Mouse (Mus musculus): ENCODE data around the gene Prm3. TPM values are rescaled to one million over a fixed set of nuclear protein-coding genes. Genes with fewer than 3 reads are reported as not detected.

Gene Prm3
- total RNA-seq, 2 experiments from 2014 or later, result not detected

GRCm38 (mm10) chr16:10777579-10778160 is 13.0 kb downstream of the Prm3 start:
- intact Hi-C loops (cut with DNase I), result no loop called here

DNA sequence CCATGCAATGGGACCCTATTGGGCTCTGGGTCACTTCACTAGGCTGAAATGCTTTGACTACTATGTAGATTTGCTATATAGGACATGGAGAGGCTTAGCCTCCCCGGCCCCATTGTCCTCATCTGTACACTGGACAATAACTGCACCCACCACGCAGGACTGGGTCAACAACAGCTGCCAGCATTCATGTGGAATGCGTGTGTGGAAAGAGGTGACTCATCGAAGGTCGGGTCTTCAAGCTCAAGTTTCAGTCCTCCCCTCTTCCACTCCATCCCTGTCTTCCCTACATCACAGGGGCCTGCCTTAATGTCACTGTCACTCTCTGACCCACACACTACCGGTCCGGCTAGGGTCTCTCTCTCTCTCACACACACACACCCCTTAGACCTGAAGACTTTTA is 14.4 kb downstream of the Prm3 start:
- no peak for DNase-seq
- intact Hi-C loops (cut with DNase I), result no loop called here

More at GRCm38 (mm10) chr16:10777579-10778160, 13.0 kb downstream of the Prm3 start:
- no peak for DNase-seq

GRCm38 (mm10) chr16:10774726-10775125 is 16.0 kb downstream of the Prm3 start:
- intact Hi-C loops (cut with DNase I), result no loop called here
- DNase-seq, result no peak

GRCm38 (mm10) chr16:10773543-10773942 is 17.2 kb downstream of the Prm3 start:
- no peak for DNase-seq
- intact Hi-C loops (cut with DNase I), result no loop called here

DNA sequence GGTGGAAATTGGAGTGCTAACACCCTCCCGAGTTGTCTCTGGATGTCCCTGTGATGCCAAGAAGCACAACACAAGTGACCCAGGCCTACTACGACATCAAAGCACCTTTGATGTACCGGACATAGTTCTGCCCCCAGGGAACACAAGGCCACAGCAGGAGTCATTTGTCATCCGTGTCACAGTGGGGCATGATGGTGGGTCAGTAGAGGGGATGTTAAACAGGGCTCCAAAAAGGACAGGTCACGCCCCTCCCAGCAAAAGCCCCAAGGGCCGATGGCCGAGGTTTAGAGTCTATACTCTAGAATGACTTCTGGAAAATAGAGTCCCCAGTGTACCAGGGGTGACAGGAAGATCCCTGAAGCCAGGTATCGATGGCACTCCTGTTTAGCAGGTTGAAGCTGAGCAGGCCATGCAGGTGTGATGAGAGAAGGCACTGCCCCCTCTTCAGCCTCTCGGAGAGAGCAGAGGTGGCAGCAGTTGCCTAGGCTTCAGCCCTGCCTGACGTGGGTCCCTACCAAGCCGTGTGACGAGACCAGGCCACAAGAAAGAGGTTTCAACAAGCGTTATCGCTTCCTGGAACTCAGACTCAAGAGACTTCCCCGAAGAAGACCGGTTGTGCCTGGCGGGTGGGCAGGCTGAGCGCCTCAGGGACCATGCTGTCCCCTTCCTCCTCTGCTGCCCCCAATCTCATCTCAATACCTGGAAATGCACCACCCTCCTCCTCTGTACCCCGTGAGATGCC is 18.8 kb downstream of the Prm3 start:
- intact Hi-C loops (cut with DNase I), result no loop called here

DNA sequence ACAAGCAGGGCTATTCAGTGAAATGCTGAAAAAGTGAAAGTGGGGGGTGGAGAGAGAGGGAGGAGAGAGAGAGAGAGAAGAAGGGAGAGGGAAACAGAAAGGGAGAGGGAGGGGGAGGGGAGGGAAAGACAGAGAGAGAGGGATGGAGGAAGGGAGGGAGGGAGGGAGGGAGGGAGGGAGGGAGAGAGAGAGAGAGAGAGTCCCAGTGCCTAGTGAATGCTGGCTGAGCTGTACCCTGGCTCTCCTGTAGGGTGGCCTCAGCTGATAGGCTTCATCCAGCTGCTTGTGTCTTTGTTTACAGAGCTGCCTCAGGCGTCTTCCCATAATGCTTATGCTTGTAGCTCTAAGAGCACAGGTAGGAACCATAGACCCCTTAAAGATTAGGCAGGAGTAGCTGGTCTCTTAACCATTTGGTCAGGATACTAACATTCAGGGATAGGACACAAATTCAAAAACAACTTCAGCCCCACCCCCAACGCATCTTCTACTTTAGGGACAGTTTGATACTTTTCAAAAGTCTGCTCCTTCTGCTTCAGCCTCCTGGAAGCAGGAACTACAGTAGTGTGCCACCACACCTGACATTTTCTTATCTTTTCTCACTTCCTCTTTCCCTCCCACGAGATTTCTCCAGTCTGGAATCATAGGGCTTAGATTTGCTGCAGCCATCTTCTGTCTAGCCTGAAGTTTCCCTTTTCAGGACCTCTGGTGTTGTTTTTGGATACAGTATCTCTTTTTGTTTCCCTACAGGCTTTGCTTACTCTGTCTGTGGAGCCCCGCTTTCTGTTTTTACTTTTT is 20.0 kb downstream of the Prm3 start:
- DNase-seq, result no peak
- intact Hi-C loops (cut with DNase I), result no loop called here

More for the DNA sequence above, 18.8 kb downstream of the Prm3 start:
- no peak for DNase-seq

- intact Hi-C loops (cut with DNase I), result loop anchor here (2.0 to 5.0 kb wide), 4 partner anchors 47 to 197 kb away; no protein-coding TSS in a partner anchor
- no peak for DNase-seq
Measured at GRCm38 (mm10) chr16:10769661-10770060, 21.1 kb downstream of the Prm3 start.

DNA sequence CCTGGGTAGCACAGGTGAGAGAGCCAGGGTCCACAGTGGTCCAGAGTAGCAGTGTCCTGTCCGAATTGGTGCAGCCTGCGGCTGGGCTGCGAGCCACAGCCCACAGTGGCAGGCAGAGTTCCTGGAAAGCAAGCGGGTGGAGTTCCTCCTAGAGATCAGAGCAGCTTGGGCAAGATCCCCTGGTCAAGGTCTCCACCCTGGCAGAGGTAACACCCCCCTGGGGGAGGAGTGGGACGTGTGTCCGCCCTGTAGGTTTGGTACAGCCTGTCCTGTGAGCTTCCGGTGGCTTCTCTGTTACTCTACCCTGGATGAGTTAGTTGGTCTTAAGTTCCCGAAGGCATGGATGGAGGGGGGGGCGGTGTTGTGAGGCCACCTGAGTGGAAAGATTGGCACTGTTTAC is 21.9 kb downstream of the Prm3 start:
- intact Hi-C loops (cut with DNase I), result loop anchor here (2.0 to 5.0 kb wide), 4 partner anchors 47 to 197 kb away; no protein-coding TSS in a partner anchor
- no peak for DNase-seq

DNA sequence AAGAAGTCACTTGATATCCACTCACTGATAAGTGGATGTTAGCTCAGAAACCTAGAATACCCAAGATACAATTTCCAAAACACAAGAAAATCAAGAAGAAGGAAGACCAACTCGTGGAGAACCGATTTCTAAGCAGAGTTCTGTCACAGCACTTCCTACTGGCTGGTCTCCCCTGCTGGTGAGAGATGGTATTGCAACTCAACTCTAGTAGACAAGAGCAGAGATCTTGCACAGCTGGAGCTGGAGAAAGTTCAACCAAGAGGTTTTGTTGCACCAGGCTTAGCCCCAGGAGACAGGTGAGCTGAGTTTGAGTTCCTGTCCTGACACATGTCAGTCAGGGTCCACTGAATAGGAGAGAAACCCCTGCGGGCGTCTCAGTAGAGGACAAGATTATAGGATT is 23.6 kb downstream of the Prm3 start:
- intact Hi-C loops (cut with DNase I), result loop anchor here (2.0 to 5.0 kb wide), 4 partner anchors 45 to 195 kb away; no protein-coding TSS in a partner anchor
- DNase-seq, result peak; percentile 71 to 88

DNA sequence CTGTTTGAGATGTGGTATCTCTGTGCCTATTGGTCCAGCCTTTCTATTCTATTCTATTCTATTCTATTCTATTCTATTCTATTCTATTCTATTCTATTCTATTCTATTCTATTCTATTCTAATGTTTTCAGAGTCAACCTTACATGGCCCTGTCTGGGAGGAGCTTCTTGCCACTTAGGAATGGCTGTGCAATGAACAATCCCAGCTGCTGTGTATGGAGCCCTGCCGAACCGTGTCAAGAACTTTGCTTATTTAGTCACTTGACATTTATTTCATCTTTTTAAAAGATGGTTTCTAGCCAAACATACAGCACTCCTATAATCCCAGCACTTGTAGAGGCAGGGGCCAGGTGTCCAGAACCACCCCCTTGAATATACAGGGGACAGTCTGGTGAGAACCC is 26.4 kb downstream of the Prm3 start:
- intact Hi-C loops (cut with DNase I), result no loop called here
- DNase-seq, result peak; percentile 36 to 58

GRCm38 (mm10) chr16:10763540-10764264 is 27.0 kb downstream of the Prm3 start:
- intact Hi-C loops (cut with DNase I), result no loop called here
- DNase-seq, result peak in 1 of 2 experiments; percentile 31

DNA sequence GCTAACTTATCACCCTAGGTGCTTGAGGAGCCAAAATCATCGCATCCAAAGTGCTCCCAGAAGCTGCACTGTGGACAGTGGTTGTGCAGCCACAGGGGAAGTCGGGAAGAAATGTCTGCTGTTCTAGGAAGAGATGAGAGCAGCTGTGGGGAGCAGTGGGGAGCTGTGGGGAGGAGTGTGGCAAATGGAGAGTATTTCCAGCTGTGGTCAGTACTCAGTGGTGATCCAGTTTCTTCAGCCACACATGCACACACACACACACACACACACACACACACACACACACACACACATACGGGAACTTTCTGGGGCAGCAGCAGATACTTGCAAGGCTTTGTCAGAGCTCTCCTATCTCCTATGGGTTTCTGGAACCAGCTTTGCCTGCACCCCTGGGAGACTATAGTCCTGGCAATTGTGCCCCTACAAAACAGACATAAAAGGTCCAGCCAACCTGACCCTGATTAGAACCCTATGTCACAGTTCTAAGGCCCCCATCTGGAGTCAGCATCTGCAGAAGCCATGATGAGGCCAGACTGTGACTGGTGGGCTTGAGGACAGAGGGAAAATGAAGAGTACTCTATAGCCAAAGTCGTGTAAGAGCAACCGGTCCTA is 28.0 kb downstream of the Prm3 start:
- no peak for DNase-seq
- intact Hi-C loops (cut with DNase I), result no loop called here

DNA sequence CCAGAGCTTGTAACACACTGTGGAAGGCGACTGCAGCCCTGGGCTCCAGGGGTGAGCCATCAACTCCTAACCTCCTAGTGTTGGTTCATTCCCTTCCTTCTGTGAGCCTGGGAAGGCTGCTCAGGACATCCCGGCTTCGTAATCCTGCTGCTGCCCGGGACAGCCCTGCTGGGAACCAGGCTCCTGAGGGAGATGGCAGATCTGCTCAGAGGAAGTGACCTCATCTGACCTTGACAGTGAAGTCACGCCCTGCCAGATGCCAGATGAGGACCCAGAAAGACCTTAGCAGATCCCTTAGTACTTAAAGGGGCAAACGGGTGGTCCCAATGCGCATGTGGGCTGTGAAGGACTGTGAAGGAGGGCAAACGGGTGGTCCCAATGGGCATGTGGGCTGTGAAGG is 29.5 kb downstream of the Prm3 start:
- intact Hi-C loops (cut with DNase I), result no loop called here
- no peak for DNase-seq

DNA sequence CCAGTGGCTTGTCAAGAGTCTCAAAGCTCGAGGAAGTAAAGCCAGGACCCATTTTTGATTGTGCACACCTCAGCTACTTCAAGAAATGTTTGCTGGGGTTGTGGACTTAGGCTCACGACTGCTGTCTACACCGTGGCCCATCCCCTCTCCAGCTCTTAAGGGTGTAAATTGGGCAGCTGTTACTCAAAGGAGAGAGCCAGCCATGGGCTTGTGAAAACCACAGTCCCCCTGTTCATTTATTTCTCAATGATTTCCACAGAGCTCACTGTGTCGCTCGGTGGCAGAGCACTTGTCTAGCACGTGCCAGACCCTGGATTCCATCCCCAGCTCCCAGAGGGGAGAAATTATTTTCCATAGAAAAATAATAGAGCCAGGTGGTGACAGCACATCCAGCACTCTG is 34.5 kb downstream of the Prm3 start:
- intact Hi-C loops (cut with DNase I), result no loop called here
- no peak for DNase-seq

- no peak for DNase-seq
- intact Hi-C loops (cut with DNase I), result no loop called here
Measured at GRCm38 (mm10) chr16:10754521-10755296, 36.0 kb downstream of the Prm3 start.

DNA sequence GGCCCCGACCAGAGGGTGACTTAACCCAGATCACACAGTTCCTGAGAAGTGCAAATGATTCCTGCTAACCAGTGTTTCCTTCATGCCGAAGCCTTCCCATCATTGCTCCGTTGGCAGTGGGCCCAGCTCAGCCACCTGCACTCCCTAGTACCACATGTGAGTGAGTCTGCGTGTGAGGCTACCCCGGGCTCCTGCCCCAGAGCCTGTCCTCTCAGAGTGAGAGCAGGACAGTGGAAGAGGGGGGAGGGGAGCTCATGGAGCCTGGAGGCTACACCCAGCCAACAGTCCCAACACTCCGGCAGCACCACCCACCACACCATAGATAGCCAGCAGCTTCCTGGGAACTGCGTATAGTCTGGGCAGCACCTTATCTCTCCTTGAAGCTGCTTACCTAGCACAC is 40.9 kb downstream of the Prm3 start:
- peak in 1 of 2 experiments; percentile 33 for DNase-seq
- intact Hi-C loops (cut with DNase I), result no loop called here

GRCm38 (mm10) chr16:10749226-10749625 is 41.5 kb downstream of the Prm3 start:
- intact Hi-C loops (cut with DNase I), result no loop called here
- no peak for DNase-seq

GRCm38 (mm10) chr16:10741082-10741481 is 49.6 kb downstream of the Prm3 start:
- no peak for DNase-seq
- intact Hi-C loops (cut with DNase I), result no loop called here
